Mouse (Mus musculus) thymus, postnatal 25 days (tissue): ENCODE measurements around the gene Pdap1.

ENCODE experiments used
- DNase-seq: peaks from one replicate; pipeline ENCODE4 v3.0.0; 2022

The Pdap1 gene

GRCm38 (mm10) chr5:145081866-145082613 lies 58.0 kb downstream of the Pdap1 start:
- no peak for DNase-seq
